Mouse (Mus musculus) layer of hippocampus, adult 2 months (tissue): ENCODE data around the gene Cd96. TPM values are rescaled to one million over a fixed set of nuclear protein-coding genes. Genes with fewer than 3 reads are reported as not detected.

Experiments used
- DNase-seq, 2 experiments: peaks; one replicate each; pipeline ENCODE4 v3.0.0; 2022; ENCODE audit warnings: low spot score in 2 of 2
- H3K27ac ChIP-seq: fragments of 200-600 bp; 2 replicates; pipeline ENCODE4 v1.8.1; 2022
- H3K4me3 ChIP-seq: fragments of 200-600 bp; 2 replicates; pipeline ENCODE4 v1.8.1; 2022; ENCODE audit warnings: mild to moderate bottlenecking
- CTCF ChIP-seq: fragments of 200-600 bp; conservative IDR thresholded peaks from 2 replicates; pipeline ENCODE4 v1.8.1; 2022; ENCODE audit warnings: antibody characterized with exemption, mild to moderate bottlenecking, moderate library complexity
- total RNA-seq, 2 experiments: library from RNA; stranded (reverse); gene quantifications; 2 replicates each; pipeline ENCODE4 v1.2.3; 2021

The Cd96 gene
- total RNA-seq, 2 experiments from 2014 or later = not detected

DNA sequence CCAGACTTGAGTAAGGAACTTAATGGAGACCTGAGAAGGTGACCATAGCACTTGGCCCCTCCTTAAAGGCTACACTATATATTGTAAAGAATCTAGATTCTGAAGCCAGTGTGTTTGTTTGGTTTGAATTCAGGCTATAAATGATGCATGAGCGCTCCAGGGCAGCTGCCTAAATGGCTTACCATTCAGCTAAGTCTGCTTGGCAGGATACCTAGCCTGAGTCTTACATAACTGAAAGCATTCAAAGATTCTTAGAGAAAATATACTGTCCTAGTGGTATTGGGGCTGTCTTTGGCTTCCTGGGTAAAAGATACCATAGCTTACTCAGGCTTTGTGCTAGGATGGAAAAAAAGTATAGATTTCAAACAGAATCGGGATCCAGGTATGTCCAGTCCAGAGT is 98.7 kb downstream of the Cd96 start:
- DNase-seq = no peak
- Histone ChIP-seq H3K27ac (no peak overlapping the region), H3K4me3 (no peak overlapping the region)
- TF ChIP-seq CTCF = no peak

DNA sequence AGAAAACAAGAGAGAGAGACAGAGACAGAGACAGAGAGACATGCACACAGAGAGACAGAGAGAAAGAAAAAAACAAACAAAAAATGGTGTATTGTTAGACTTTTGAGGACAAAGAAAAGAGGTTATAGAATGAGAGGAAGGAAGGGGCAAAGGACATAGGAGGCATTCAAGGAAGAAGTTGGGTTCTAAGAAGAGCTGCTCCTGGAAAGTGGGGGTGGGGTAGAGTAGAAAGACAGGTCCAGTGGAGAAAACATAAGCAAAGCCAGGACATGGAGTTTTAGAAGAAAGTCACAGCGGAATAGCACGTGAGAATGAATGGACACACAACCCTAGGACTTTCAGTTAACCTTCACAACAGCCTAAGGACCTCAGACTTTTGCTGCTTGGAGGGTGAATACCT is 99.7 kb downstream of the Cd96 start:
- DNase-seq = no peak
- no peak overlapping the region for H3K27ac ChIP-seq
- no peak overlapping the region for H3K4me3 ChIP-seq
- TF ChIP-seq CTCF = no peak

DNA sequence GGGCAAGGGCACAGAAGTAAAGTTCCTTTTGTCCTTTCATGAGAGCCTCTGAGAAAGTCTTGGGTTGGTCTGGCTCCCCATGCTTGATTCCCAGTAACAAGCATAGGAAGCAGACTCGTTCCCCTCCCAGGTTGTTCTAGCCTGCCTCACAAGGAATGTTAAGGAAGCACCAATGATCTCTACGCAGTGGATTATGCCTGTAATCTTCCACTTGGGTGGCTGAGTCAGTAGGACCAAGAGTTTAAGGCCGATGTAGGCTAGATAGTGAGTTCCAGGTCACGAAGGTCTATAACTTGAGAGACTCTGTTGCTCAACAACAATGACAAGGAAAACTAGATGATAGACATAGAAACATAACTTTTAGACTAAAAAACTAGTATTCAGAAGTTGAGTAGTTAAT is 100.3 kb downstream of the Cd96 start:
- no peak overlapping the region for H3K27ac ChIP-seq
- H3K4me3 ChIP-seq = no peak overlapping the region
- DNase-seq = no peak
- no peak for TF ChIP-seq CTCF

- Histone ChIP-seq H3K4me3 (no peak overlapping the region), H3K27ac (no peak overlapping the region)
- DNase-seq = no peak
- no peak for TF ChIP-seq CTCF
Observed at GRCm38 (mm10) chr16:46019359-46019758, 100.7 kb downstream of the Cd96 start.

- H3K4me3 ChIP-seq = no peak overlapping the region
- no peak for DNase-seq
- H3K27ac ChIP-seq = no peak overlapping the region
- no peak for TF ChIP-seq CTCF
Observed at GRCm38 (mm10) chr16:46011696-46012095, 108.4 kb downstream of the Cd96 start.

- Histone ChIP-seq H3K4me3 (peak overlapping the region; percentile 90), H3K27ac (peak overlapping the region; percentile 83)
- DNase-seq = no peak
- no peak for TF ChIP-seq CTCF
Observed at GRCm38 (mm10) chr16:46010906-46011220, 109.2 kb downstream of the Cd96 start.

- H3K4me3 ChIP-seq = peak within 1 kb of the TSS; percentile 90
- DNase-seq = peak; percentile 91 to 94
- H3K27ac ChIP-seq = peak within 1 kb of the TSS; percentile 83
- peak; percentile 32 for TF ChIP-seq CTCF
Observed at GRCm38 (mm10) chr16:46010153-46010905, 109.7 kb downstream of the Cd96 start, which contains the start of gene Plcxd2. TSS of gene Plcxd2 (minus strand) at chr16:46010218.

- no peak for TF ChIP-seq CTCF
- H3K27ac ChIP-seq = no peak overlapping the region
- H3K4me3 ChIP-seq = peak overlapping the region; percentile 90
- DNase-seq = no peak
Observed at GRCm38 (mm10) chr16:46009717-46010116, 110.3 kb downstream of the Cd96 start.

- Histone ChIP-seq H3K27ac (no peak overlapping the region), H3K4me3 (no peak overlapping the region; the same call in 1 of the 2 replicates)
- no peak for DNase-seq
- TF ChIP-seq CTCF = no peak
Observed at GRCm38 (mm10) chr16:46008766-46009165, 111.3 kb downstream of the Cd96 start.

- no peak overlapping the region for H3K27ac ChIP-seq
- TF ChIP-seq CTCF = no peak
- DNase-seq = no peak
- no peak overlapping the region for H3K4me3 ChIP-seq
Observed at GRCm38 (mm10) chr16:46008036-46008605, 111.9 kb downstream of the Cd96 start.

DNA sequence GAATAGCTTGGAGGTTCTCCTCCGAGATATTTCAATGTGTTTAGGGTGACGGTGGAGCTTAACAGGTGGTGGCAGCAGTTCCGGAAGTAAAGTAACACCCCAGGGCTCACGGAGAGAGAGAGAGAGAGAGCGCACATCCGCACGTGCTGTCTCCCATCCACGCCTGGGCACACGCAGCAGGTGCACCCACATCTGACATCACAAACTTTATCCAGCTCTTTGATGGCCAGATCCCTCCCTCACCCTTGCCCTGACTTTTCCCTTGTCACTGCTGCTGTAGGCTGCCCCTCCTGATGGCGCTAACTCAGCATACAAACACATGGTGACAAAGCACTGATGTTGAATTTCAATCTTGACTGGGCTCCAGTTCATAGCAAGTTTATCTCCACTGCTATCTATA is 113.8 kb downstream of the Cd96 start:
- Histone ChIP-seq H3K27ac (no peak overlapping the region), H3K4me3 (no peak overlapping the region)
- TF ChIP-seq CTCF = no peak
- DNase-seq = no peak

DNA sequence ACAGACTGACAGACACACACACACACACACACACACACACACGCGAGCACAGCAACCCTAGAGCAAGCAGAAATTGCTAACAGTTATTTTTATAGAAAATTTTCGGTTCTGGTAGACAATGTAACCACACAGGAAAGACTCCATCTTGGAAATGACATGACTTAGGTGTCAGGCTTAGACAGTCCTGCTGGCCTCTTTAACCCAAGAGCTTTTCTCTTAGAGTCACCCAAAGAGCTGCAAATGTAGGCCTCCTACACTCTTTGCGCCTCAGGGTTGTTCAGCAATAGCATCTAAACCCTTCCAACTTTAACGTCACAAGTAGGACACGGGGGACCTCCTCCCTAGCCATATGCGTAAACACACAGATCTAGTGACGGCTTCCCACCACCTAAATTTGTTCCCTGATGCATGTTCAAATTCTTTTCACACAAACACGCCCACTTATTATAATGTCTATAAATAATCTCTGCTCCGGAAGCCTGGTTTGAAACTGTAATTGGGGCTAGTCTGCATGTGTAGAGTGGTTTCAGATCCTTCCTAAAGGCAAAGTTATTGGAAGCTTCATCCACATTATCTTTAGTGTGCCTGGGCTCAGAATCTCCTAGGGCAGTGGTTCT is 118.4 kb downstream of the Cd96 start:
- no peak overlapping the region for H3K4me3 ChIP-seq
- H3K27ac ChIP-seq = no peak overlapping the region
- TF ChIP-seq CTCF = no peak
- DNase-seq = no peak

DNA sequence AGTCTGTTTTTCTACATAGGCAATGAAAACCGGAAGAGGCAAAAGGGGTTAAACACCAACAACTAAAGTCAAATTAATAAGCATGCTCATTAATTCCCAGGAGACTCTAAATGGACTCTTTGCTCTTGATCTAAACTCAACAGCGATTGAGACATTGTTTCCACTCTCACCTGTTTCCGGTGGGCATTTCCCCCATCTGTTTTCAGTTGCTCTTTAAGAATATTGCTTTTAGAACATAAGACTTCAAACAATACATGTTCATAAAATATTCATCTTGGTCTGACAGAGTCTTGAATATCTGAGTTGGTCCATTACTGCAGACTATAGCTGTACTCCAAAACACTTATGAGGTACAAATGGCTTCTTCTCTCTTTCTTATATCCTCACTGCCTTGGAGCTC is 119.1 kb downstream of the Cd96 start:
- no peak overlapping the region for H3K4me3 ChIP-seq
- no peak overlapping the region for H3K27ac ChIP-seq
- no peak for TF ChIP-seq CTCF
- DNase-seq = no peak
